Mouse (Mus musculus): Measurements from ENCODE around the gene Slc25a17. TPM values are rescaled to one million over a fixed set of nuclear protein-coding genes. Genes with fewer than 3 reads are reported as not detected.
A peak's percentile ranks its signal among the peaks of the same experiment; 100 is the strongest.

The Slc25a17 gene
- 151 and 153 TPM in 2 replicates for polyA plus RNA-seq (2014; fragmentation: Nextera tagmentation; extraction: Ambion mirVana)

DNA sequence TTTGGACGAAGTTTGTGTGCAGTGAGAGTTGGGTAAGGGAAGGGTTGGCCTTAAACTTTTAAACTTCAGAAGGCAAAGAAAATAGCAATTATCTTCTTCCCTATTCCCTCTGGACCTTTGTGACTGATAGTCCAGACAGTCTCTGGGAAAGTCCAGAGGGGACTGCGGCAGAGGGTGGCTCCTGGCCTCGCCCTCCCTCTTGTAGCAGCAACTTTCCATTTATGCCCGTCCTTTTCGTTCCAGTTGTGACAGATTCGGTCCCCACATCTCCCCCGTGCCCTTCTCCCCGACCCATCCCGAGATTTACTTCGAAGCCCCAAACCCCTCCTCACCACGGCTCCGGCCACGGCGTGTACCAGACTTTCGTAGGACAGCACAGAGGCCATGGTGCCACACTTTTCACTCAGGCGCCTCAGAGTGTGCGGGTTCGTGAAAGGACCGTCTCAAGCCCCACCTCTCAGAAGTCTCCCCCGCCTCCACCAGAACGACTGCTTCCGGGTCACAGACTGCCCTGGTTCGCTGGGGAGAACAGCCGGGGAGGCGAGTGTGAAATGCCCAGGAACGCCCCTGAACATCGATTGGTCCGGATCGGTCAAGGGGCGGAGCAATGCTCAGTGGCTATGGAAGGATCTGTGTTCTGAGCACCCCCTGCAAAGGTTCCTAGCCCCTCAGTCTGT is at the start of gene Slc25a17:
Slc25a17 (minus strand) TSS at position 468 of the 677 bp plus-strand sequence.
- peaks cover 16% of the 10 kb centered on the region; the same call in 1 of the 2 replicates for H3K4me1 ChIP-seq (ENCODE audit: control insufficient read depth, insufficient read depth, low read length)
- H3K4me3 ChIP-seq (replicated peaks; ENCODE audit: low read depth, low read length) = peak within 1 kb of the TSS; percentile 61
- H3K9me3 ChIP-seq (ENCODE audit: control insufficient read depth, low read length) = no peaks in the 10 kb centered on the region
- H3K27ac ChIP-seq (replicated peaks; ENCODE audit: low read depth, low read length) = peak within 1 kb of the TSS; percentile 65
- DNase-seq (peak; percentile 97), ATAC-seq (ENCODE audit: low FRiP score, low TSS enrichment) (peak; percentile 98)
- WGBS = under 1% methylated on average over 30 of the region's 30 CpGs
- peak within 1 kb of the TSS; percentile 67 for H3K9ac ChIP-seq (replicated peaks; ENCODE audit: low read length)
- peaks cover 28% of the 10 kb centered on the region for H3K36me3 ChIP-seq (ENCODE audit: control insufficient read depth, insufficient read depth, low read length)
- no peaks in the 10 kb centered on the region for H3K27me3 ChIP-seq (ENCODE audit: control insufficient read depth, insufficient read depth, low read length)
- peak within 1 kb of the TSS; percentile 79 for H3K4me2 ChIP-seq (ENCODE audit: low read length)

DNA sequence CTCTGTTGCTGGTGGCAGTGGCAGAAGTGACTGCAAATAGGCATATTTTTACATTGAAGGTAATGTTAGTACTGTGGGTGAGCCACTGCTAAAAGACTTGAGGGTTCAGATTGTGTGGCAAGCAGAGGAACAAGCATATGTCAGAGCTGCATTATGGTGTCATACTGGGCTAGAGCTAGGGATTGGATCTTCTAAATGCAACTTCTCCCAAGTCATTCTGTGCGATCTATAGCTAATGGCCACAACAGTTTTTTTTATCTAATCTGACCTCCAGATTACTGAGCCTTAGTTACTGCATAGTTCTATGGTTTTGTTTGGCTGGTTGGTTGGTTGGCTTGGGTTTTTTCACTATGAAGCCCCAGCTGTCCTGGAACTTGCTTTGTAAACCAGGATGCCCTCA is 47.6 kb upstream of the Slc25a17 start, which contains the start of gene Dnajb7:
Dnajb7 (minus strand) TSS at position 101 of the 400 bp plus-strand sequence.
- Histone ChIP-seq H3K4me3 (replicated peaks; ENCODE audit: low read depth, low read length) (no peak within 1 kb of the TSS), H3K27me3 (ENCODE audit: control insufficient read depth, insufficient read depth, low read length) (no peaks in the 10 kb centered on the region), H3K36me3 (ENCODE audit: control insufficient read depth, insufficient read depth, low read length) (0 out of 2 replicates have a peak, but pooled peaks cover 3% of the 10 kb centered on the region), H3K4me2 (ENCODE audit: low read length) (no peak within 1 kb of the TSS), H3K4me1 (ENCODE audit: control insufficient read depth, insufficient read depth, low read length) (no peaks in the 10 kb centered on the region; the same call in 1 of the 2 replicates), H3K9ac (replicated peaks; ENCODE audit: low read length) (no peak within 1 kb of the TSS), H3K9me3 (ENCODE audit: control insufficient read depth, low read length) (no peaks in the 10 kb centered on the region), H3K27ac (replicated peaks; ENCODE audit: low read depth, low read length) (no peak within 1 kb of the TSS)
- 96% methylated on average over 1 of the region's 1 CpGs for WGBS
- no peak for DNase-seq
- no peak for ATAC-seq (ENCODE audit: low FRiP score, low TSS enrichment)

DNA sequence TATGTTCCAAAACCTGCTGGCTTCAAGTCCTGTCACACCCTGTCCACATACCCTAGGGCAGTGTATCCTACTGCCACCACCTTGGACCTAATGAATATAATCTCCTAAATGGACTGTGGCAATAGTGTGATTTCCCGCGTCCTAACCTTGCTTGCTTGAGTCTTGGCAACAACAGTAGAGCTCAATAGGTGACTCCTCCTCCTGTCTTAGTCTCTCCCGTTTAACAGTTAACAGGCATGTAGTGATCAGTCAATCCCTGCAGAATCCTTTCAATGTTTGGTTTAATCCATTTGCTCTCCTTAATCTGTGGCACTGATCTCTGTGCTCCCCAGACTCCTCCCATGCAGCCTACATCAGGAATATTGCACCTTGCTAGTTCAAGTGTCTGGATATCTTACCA is 44.4 kb upstream of the Slc25a17 start:
- no peaks in the 10 kb centered on the region for H3K27me3 ChIP-seq (ENCODE audit: control insufficient read depth, insufficient read depth, low read length)
- no peaks in the 10 kb centered on the region for H3K9me3 ChIP-seq (ENCODE audit: control insufficient read depth, low read length)
- no peak overlapping the region for H3K4me2 ChIP-seq (ENCODE audit: low read length)
- H3K4me3 ChIP-seq (replicated peaks; ENCODE audit: low read depth, low read length) = no peak overlapping the region
- no peak for ATAC-seq (ENCODE audit: low FRiP score, low TSS enrichment)
- H3K4me1 ChIP-seq (ENCODE audit: control insufficient read depth, insufficient read depth, low read length) = peaks cover 8% of the 10 kb centered on the region; the same call in 1 of the 2 replicates
- H3K27ac ChIP-seq (replicated peaks; ENCODE audit: low read depth, low read length) = no peak overlapping the region
- no peak overlapping the region for H3K9ac ChIP-seq (replicated peaks; ENCODE audit: low read length)
- WGBS = 69% methylated on average over 3 of the region's 3 CpGs
- no peak for DNase-seq
- H3K36me3 ChIP-seq (ENCODE audit: control insufficient read depth, insufficient read depth, low read length) = no peaks in the 10 kb centered on the region

DNA sequence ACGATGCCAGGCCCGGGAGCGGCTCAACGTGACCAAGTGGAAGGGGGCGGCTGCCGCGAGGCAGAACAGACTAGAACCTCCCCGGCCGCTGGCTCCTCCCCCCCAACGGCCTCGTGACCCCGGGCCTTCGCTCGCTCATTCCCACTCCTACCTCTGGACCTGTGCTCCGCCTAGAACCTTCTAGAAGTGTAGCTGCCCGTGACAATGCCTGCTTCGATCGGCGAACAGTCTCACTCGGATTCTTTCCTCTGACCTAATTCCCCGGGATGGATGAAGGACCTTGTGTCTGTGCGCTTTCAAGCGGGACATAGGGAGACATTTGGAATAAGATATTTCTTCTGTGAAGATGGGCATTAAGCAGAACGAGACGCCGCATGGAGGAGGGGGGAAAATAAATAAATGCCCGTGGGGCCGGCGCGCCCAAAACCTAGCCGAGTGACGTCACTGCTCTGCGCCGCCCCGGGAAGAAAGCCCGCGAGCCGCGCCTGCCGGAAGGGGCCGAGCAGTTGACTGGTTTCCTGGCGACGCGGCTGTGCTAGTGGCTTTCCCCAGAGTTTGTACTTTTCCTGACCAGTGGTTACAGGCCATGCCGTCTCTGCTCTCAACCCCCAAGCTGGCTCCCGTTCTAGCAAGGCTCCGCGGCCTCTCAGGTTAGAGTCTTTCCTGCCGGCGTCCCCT is 39.2 kb upstream of the Slc25a17 start, which contains the start of the genes St13 and Xpnpep3:
St13 (minus strand) TSS at position 440 of the 678 bp plus-strand sequence.
Xpnpep3 (plus strand) TSS at position 501 of the 678 bp plus-strand sequence.
- H3K36me3 ChIP-seq (ENCODE audit: control insufficient read depth, insufficient read depth, low read length) = 0 out of 2 replicates have a peak, but pooled peaks cover 2% of the 10 kb centered on the region
- WGBS = under 1% methylated on average over 50 of the region's 50 CpGs
- ATAC-seq (ENCODE audit: low FRiP score, low TSS enrichment) (peak; percentile 98), DNase-seq (peak; percentile 98)
- H3K4me1 ChIP-seq (ENCODE audit: control insufficient read depth, insufficient read depth, low read length) = peaks cover 25% of the 10 kb centered on the region
- H3K27me3 ChIP-seq (ENCODE audit: control insufficient read depth, insufficient read depth, low read length) = no peaks in the 10 kb centered on the region
- H3K9ac ChIP-seq (replicated peaks; ENCODE audit: low read length) = peak within 1 kb of the TSS; percentile 94
- peak within 1 kb of the TSS; percentile 91 for H3K4me3 ChIP-seq (replicated peaks; ENCODE audit: low read depth, low read length)
- H3K27ac ChIP-seq (replicated peaks; ENCODE audit: low read depth, low read length) = peak within 1 kb of the TSS; percentile 93
- H3K4me2 ChIP-seq (ENCODE audit: low read length) = peak within 1 kb of the TSS; percentile 71
- no peaks in the 10 kb centered on the region for H3K9me3 ChIP-seq (ENCODE audit: control insufficient read depth, low read length)

GRCm38 (mm10) chr15:81399297-81399637 is 38.7 kb upstream of the Slc25a17 start:
- H3K36me3 ChIP-seq (ENCODE audit: control insufficient read depth, insufficient read depth, low read length) = 0 out of 2 replicates have a peak, but pooled peaks cover 2% of the 10 kb centered on the region
- under 1% methylated on average over 21 of the region's 21 CpGs for WGBS
- H3K4me2 ChIP-seq (ENCODE audit: low read length) = peak overlapping the region; percentile 71
- no peaks in the 10 kb centered on the region for H3K27me3 ChIP-seq (ENCODE audit: control insufficient read depth, insufficient read depth, low read length)
- no peak for DNase-seq
- H3K4me3 ChIP-seq (replicated peaks; ENCODE audit: low read depth, low read length) = peak overlapping the region; percentile 91
- peak; percentile 67; the same call in 1 of the 2 replicates for ATAC-seq (ENCODE audit: low FRiP score, low TSS enrichment)
- peaks cover 25% of the 10 kb centered on the region for H3K4me1 ChIP-seq (ENCODE audit: control insufficient read depth, insufficient read depth, low read length)
- H3K27ac ChIP-seq (replicated peaks; ENCODE audit: low read depth, low read length) = peak overlapping the region; percentile 93
- H3K9me3 ChIP-seq (ENCODE audit: control insufficient read depth, low read length) = no peaks in the 10 kb centered on the region
- peak overlapping the region; percentile 94 for H3K9ac ChIP-seq (replicated peaks; ENCODE audit: low read length)

DNA sequence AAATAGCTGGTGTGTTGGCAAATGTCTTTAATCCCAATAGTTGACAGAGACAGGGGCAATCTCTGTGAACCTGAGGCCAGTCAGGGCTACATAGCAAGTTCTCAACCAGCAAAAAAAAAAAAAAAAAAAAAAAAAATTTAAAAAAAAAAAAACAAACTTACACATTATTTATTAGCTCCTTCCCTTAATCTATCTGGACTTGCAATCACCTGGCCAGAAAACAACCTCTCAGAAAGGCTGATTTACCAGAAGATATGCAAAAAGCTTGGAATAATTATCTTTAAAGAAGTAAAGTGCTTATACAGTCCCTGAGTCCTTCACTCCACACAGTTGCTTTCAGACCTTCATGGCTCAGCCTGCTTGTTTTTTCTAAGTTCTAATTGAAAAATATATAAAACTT is 37.6 kb upstream of the Slc25a17 start:
- Histone ChIP-seq H3K4me2 (ENCODE audit: low read length) (peak overlapping the region; percentile 71), H3K27ac (replicated peaks; ENCODE audit: low read depth, low read length) (no peak overlapping the region), H3K4me1 (ENCODE audit: control insufficient read depth, insufficient read depth, low read length) (peaks cover 25% of the 10 kb centered on the region), H3K9me3 (ENCODE audit: control insufficient read depth, low read length) (no peaks in the 10 kb centered on the region), H3K36me3 (ENCODE audit: control insufficient read depth, insufficient read depth, low read length) (0 out of 2 replicates have a peak, but pooled peaks cover 2% of the 10 kb centered on the region), H3K9ac (replicated peaks; ENCODE audit: low read length) (peak overlapping the region; percentile 94; the same call in 1 of the 2 replicates), H3K4me3 (replicated peaks; ENCODE audit: low read depth, low read length) (peak overlapping the region; percentile 91), H3K27me3 (ENCODE audit: control insufficient read depth, insufficient read depth, low read length) (no peaks in the 10 kb centered on the region)
- no peak for DNase-seq
- ATAC-seq (ENCODE audit: low FRiP score, low TSS enrichment) = no peak

GRCm38 (mm10) chr15:81394211-81394915 is 33.8 kb upstream of the Slc25a17 start:
- ATAC-seq (ENCODE audit: low FRiP score, low TSS enrichment) = no peak
- Histone ChIP-seq H3K4me1 (ENCODE audit: control insufficient read depth, insufficient read depth, low read length) (peaks cover 18% of the 10 kb centered on the region), H3K9me3 (ENCODE audit: control insufficient read depth, low read length) (no peaks in the 10 kb centered on the region), H3K36me3 (ENCODE audit: control insufficient read depth, insufficient read depth, low read length) (peaks cover 26% of the 10 kb centered on the region), H3K27ac (replicated peaks; ENCODE audit: low read depth, low read length) (no peak overlapping the region), H3K4me2 (ENCODE audit: low read length) (no peak overlapping the region), H3K9ac (replicated peaks; ENCODE audit: low read length) (no peak overlapping the region), H3K4me3 (replicated peaks; ENCODE audit: low read depth, low read length) (no peak overlapping the region), H3K27me3 (ENCODE audit: control insufficient read depth, insufficient read depth, low read length) (no peaks in the 10 kb centered on the region)
- 90% methylated on average over 8 of the region's 8 CpGs for WGBS
- DNase-seq = no peak

DNA sequence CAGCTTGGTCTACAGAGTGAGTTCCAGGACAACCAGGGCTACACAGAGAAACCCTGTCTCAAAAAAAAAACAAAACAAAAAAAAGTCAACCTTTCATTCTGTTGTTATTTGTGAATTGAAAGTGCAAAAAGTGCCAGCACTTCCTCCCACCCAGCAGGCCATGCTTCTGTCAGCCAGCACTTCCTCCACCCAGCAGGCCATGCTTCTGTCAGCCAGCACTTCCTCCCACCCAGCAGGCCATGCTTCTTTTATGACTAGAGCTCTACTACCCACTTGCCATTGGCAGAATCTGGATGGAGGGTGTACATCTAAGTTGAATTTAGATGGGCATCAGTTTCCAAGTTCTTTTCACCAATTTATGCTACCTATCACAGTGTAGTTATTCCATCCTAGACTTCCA is 32.4 kb upstream of the Slc25a17 start:
- ATAC-seq (ENCODE audit: low FRiP score, low TSS enrichment) = no peak
- DNase-seq = no peak

More for the DNA sequence above, 32.4 kb upstream of the Slc25a17 start:
- Histone ChIP-seq H3K9ac (replicated peaks; ENCODE audit: low read length) (no peak overlapping the region), H3K27me3 (ENCODE audit: control insufficient read depth, insufficient read depth, low read length) (no peaks in the 10 kb centered on the region), H3K36me3 (ENCODE audit: control insufficient read depth, insufficient read depth, low read length) (peaks cover 36% of the 10 kb centered on the region), H3K4me3 (replicated peaks; ENCODE audit: low read depth, low read length) (no peak overlapping the region), H3K27ac (replicated peaks; ENCODE audit: low read depth, low read length) (no peak overlapping the region), H3K4me1 (ENCODE audit: control insufficient read depth, insufficient read depth, low read length) (peaks cover 10% of the 10 kb centered on the region; the same call in 1 of the 2 replicates), H3K9me3 (ENCODE audit: control insufficient read depth, low read length) (no peaks in the 10 kb centered on the region), H3K4me2 (ENCODE audit: low read length) (no peak overlapping the region)

All from midbrain, embryonic 14.5 days (tissue).